Mouse (Mus musculus): ENCODE results near the gene Slc12a9.

DNA sequence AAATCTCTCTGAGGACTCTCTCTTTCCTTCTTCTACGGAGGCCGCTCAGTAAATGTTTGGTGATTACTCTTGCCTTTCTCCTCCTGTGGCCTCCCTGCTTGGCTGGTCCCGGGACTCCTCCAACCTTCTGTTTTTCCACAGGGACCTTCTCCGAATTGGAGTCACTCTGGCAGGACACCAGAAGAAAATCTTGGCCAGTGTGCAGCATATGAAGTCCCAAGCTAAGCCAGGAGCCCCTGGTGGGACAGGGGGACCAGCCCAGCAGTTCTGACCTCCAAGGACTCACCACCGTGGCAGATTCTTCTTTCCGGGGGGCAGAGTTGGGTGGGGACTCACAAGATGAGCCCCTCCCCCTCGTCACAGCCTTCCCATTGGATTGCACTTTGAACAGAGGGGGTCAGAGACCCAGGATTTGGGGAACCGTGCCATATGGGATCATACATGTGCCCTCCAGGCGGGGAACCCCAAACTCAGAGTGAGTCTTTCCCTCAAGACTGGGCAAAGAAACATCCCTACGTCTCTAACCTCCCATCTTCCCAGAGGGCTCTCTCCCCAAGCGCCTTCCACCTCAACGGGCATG is 40.1 kb upstream of the Slc12a9 start:
- TF ChIP-seq MAX (IDR thresholded peaks at IDR 0.05) (no peak), CTCF (IDR thresholded peaks at IDR 0.05; ENCODE audit: control insufficient read depth, insufficient read depth, insufficient read length) (no peak), CEBPB (IDR thresholded peaks at IDR 0.05; ENCODE audit: low read depth) (no peak), USF1 (IDR thresholded peaks at IDR 0.05; ENCODE audit: low read depth) (no peak), MYOD1 (IDR thresholded peaks at IDR 0.05; ENCODE audit: control insufficient read depth, insufficient read length, low read depth) (no peak)

Measured in C2C12 (cell line).